ENCODE assay signal across 16 mouse cellular contexts in the genomic region with DNA sequence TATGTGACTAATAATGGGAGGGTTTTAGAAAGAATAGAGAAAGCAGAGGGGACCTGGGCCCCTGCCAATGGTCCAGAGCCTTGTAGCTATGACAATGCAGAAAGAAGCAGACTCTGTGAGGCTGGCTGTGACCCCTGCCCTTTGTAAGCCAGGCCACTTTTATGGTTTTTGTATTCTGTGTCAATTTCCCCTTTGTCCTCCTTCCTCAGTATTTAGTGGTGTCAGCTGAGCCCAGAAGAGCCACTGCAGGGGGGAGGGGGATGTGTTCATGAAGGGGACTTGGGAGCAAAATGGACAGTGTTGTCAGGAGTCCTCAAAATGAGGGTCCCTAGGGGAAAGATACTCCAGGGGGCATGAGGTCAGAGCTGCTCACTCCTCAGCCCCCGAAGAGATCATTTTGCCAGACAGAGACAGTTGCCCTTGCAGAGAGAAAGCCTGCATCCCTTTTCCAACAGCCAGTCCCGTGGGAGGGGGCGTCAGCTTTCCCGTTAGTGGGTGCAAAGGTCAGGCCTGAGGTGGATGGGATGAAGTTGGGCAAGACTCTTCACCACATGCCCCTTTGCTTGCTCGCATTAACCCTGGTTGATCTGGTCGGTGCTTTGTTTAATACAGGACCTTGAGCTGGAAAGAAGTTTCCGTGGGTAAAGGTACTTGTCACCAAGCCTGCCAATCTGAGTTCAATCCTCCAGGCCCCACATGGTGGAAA.
"Had no signal": no experiment of that assay in that cellular context is flagged by ENCODE, and none has a peak within 500 bp of the region (broad histone marks: within the 10 kb centered on the region; RNA-seq: fewer than 3 reads in every experiment).

No protein-coding gene starts in this region.

- H3K4me2 ChIP-seq: limb, embryonic 12.5 days; liver, embryonic 15.5 days; lung, embryonic 15.5 days had no signal

- H3K27me3 ChIP-seq: liver, embryonic 15.5 days; lung, embryonic 15.5 days had no signal

- H3K36me3 ChIP-seq: limb, embryonic 12.5 days; liver, embryonic 15.5 days; lung, embryonic 15.5 days had no signal

- H3K27ac ChIP-seq: kidney, postnatal 0 days; limb, embryonic 12.5 days; liver, embryonic 15.5 days; lung, embryonic 15.5 days; macrophage; stomach, postnatal 0 days had no signal

- H3K9ac ChIP-seq: limb, embryonic 12.5 days; liver, embryonic 15.5 days; lung, embryonic 15.5 days had no signal

- DNase-seq: kidney, adult 9 months; kidney, postnatal 36 days; layer of hippocampus, adult 9-11 months; layer of hippocampus, postnatal 36 days; lung, postnatal 14 days; midbrain, embryonic 14.5 days; right cerebral cortex, adult 18-20 months; right cerebral cortex, postnatal 25 days; thymus, postnatal 4 days had no signal

- H3K4me3 ChIP-seq: limb, embryonic 12.5 days; liver, embryonic 15.5 days; lung, embryonic 15.5 days; megakaryocyte, embryonic 14.5 days had no signal

- H3K4me1 ChIP-seq: lung, embryonic 15.5 days had no signal

- H3K9me3 ChIP-seq: limb, embryonic 12.5 days; liver, embryonic 15.5 days; lung, embryonic 15.5 days; megakaryocyte, embryonic 14.5 days had no signal
